Mouse (Mus musculus): ENCODE results near the gene Ube2q2.
A peak's percentile ranks its signal among the peaks of the same experiment; 100 is the strongest.
"Not testable (repeated sequence)": the region's sequence is repeated elsewhere in the genome, so short reads cannot be mapped to it uniquely, and the experiment has no call there.

Ube2q2 gene

GRCm38 (mm10) chr9:55172195-55172685, 23.6 kb downstream of the Ube2q2 start:
- DNase-seq (ENCODE audit: low spot score), result no peak

- no peak for DNase-seq (ENCODE audit: low spot score)
Measured at GRCm38 (mm10) chr9:55174235-55174634, 25.6 kb downstream of the Ube2q2 start.

- DNase-seq (ENCODE audit: low spot score), result no peak
Measured at GRCm38 (mm10) chr9:55195876-55196275, 47.2 kb downstream of the Ube2q2 start.

- DNase-seq (ENCODE audit: low spot score), result no peak
Measured at GRCm38 (mm10) chr9:55198260-55198659, 49.6 kb downstream of the Ube2q2 start.

- peak; percentile 40 for DNase-seq (ENCODE audit: low spot score)
Measured at GRCm38 (mm10) chr9:55199348-55199747, 50.7 kb downstream of the Ube2q2 start.

- DNase-seq (ENCODE audit: low spot score), result no peak
Measured at GRCm38 (mm10) chr9:55208458-55208789, 59.8 kb downstream of the Ube2q2 start.

- peak; percentile 91 for DNase-seq (ENCODE audit: low spot score)
Measured at GRCm38 (mm10) chr9:55208790-55209481, 60.3 kb downstream of the Ube2q2 start, which contains the start of gene Fbxo22. Gene Fbxo22 (plus strand): TSS chr9:55208925.

- DNase-seq (ENCODE audit: low spot score), result no peak
Measured at GRCm38 (mm10) chr9:55211611-55212010, 63.0 kb downstream of the Ube2q2 start.

GRCm38 (mm10) chr9:55213396-55213795, 64.7 kb downstream of the Ube2q2 start:
- DNase-seq (ENCODE audit: low spot score), result no peak

GRCm38 (mm10) chr9:55215056-55215455, 66.4 kb downstream of the Ube2q2 start:
- no peak for DNase-seq (ENCODE audit: low spot score)

- no peak for DNase-seq (ENCODE audit: low spot score)
Measured at GRCm38 (mm10) chr9:55215648-55216047, 67.0 kb downstream of the Ube2q2 start.

GRCm38 (mm10) chr9:55216078-55216477, 67.4 kb downstream of the Ube2q2 start:
- no peak for DNase-seq (ENCODE audit: low spot score)

GRCm38 (mm10) chr9:55217381-55217780, 68.7 kb downstream of the Ube2q2 start:
- DNase-seq (ENCODE audit: low spot score), result no peak

- DNase-seq (ENCODE audit: low spot score), result no peak
Measured at GRCm38 (mm10) chr9:55225165-55225737, 76.6 kb downstream of the Ube2q2 start.

- DNase-seq (ENCODE audit: low spot score), result no peak
Measured at GRCm38 (mm10) chr9:55226251-55226650, 77.6 kb downstream of the Ube2q2 start.

GRCm38 (mm10) chr9:55228149-55228548, 79.5 kb downstream of the Ube2q2 start:
- peak; percentile 72 for DNase-seq (ENCODE audit: low spot score)

- no peak for DNase-seq (ENCODE audit: low spot score)
Measured at GRCm38 (mm10) chr9:55229010-55229409, 80.4 kb downstream of the Ube2q2 start.

GRCm38 (mm10) chr9:55231544-55231943, 82.9 kb downstream of the Ube2q2 start:
- DNase-seq (ENCODE audit: low spot score), result peak; percentile 29

- DNase-seq (ENCODE audit: low spot score), result no peak
Measured at GRCm38 (mm10) chr9:55232110-55232509, 83.5 kb downstream of the Ube2q2 start.

- no peak for DNase-seq (ENCODE audit: low spot score)
Measured at GRCm38 (mm10) chr9:55232586-55232985, 83.9 kb downstream of the Ube2q2 start.

- DNase-seq (ENCODE audit: low spot score), result not testable (repeated sequence)
Measured at GRCm38 (mm10) chr9:55233076-55233475, 84.4 kb downstream of the Ube2q2 start.

- DNase-seq (ENCODE audit: low spot score), result no peak
Measured at GRCm38 (mm10) chr9:55236235-55237165, 87.8 kb downstream of the Ube2q2 start.

- DNase-seq (ENCODE audit: low spot score), result no peak
Measured at GRCm38 (mm10) chr9:55240852-55241251, 92.2 kb downstream of the Ube2q2 start.
